Mouse (Mus musculus) heart, postnatal 10 days (tissue): ENCODE measurements at regions not wholly inside any gene's neighbourhood (a gene's known extent, or its start where the extent isn't known, plus 50 kb on each side); places are given as distances from the start of the nearest gene placed in this dataset.

Experiments
- DNase-seq, 2 experiments: peaks; one replicate each; pipeline ENCODE4 v3.0.0; 2021
- intact Hi-C: fragments of 180-260 bp; cut with DNase I; formaldehyde crosslinking; loops from one replicate; pipeline ENCODE4 v1.15.1; 2025

DNA sequence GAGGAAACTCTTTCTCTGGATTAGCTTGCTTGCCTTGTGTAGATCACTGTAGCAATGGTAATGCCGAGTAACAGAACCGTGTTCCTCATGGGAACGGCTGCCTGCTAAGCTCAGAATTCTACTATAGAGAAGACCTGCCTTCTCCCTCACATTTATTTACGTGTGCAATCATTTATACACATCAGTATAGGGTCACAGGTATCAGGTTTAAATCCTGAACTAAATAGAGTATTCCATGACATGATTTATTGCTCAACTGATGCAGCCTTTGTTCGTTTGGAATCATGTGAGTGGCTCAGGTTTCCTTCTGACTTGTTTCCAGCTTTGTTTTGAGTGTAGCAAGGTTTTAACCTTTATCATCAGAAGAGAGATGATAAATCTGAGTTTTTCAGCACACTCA lies 329.4 kb downstream of the Galc start:
- intact Hi-C loops: no loop called here

GRCm38 (mm10) chr12:97927036-97927435 lies 332.2 kb downstream of the Galc start:
- intact Hi-C loops: no loop called here
- no peak for DNase-seq

More for the DNA sequence above, 329.4 kb downstream of the Galc start:
- no peak for DNase-seq

DNA sequence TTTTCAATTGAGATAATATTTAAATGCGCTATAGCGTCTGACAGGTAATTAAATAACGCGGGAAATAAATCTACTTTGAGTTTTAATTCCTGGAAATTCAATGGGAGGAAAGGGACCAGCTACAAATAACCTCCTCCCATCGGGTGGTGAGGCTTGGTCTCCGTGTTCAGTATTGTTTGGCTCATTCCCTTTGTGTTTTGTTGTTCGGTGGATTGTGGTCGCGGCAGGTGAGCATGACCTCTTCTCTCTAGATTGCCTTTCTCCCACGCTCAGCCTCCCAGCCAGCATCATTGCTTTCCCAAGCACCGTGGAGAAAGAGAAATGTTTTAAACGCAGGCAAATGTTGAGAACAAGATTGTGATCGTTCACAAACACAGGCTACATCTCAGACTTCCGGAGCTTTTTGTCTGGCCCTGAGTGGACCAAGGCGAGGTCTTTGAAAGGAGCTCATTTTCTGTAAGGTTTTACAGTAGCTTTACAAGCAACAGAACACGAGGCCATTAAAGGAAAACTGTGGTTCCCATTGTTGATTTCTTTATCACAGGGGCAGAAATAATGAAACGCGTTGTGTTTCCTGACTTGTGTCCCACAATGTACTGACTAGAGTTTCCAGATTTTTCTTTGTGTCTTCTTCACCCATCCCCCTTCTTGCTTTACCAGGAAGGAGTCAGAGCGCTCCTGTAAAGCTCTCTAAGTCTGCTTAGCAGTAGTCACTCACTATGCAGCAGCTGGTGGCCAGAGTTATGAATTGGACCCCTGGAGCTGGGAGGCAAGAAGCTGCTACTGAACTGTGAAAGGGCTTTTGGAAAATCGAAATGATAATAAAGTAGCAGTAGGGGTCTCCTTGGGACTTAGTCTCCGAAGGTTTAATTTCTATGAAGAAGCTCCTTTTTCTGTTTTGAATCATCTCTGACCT lies 337.7 kb downstream of the Galc start:
- intact Hi-C loops: no loop called here
- DNase-seq: no peak

- intact Hi-C loops: no loop called here
- no peak for DNase-seq
These were observed 340.8 kb downstream of the Galc start for GRCm38 (mm10) chr12:97918416-97918815.

GRCm38 (mm10) chr12:97915026-97915425 lies 344.2 kb downstream of the Galc start:
- no peak for DNase-seq

GRCm38 (mm10) chr12:97912730-97913129 lies 346.5 kb downstream of the Galc start:
- DNase-seq: no peak
- intact Hi-C loops: no loop called here

More at GRCm38 (mm10) chr12:97915026-97915425, 344.2 kb downstream of the Galc start:
- intact Hi-C loops: no loop called here

GRCm38 (mm10) chr12:97899266-97899665 lies 360.0 kb downstream of the Galc start:
- intact Hi-C loops: no loop called here
- DNase-seq: no peak

DNA sequence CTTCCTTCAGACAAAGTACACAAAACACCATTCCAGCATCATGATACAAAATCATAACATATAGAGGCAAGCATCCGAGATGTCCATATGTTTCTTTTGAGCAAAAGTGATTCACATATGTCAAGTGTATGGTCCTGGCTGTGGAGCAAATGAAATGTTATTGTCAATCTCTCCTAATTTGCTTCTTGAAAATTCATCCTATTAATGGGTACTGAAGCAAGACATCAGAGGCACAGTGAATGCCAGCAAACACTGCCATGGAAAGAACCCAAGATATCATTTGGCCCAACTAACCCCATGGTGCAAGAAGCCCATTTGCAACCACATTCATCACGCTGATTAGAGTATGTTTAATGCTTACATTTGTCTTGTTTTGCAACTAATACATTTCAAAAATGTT lies 361.1 kb downstream of the Galc start:
- intact Hi-C loops: no loop called here
- DNase-seq: no peak

DNA sequence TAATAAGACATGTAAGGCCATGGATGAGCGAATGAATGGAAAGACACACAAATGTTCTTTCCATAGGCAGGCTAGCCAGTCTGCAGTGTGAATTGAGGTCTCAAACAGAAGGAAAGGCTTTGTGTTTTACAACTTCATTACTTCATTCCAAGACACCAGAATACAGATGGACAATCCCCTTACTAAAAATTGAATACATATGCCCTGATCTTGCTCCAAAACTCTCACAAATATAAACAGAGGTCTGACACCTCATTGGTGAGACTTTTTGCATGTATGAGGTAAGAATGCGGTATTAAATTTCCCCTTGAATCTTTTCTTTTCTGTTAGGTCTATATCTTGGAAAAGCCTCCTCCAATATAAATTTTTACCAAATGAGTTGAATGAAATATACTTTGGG lies 363.3 kb downstream of the Galc start:
- no peak for DNase-seq
- intact Hi-C loops: no loop called here

- intact Hi-C loops: no loop called here
These were observed 370.3 kb downstream of the Galc start for GRCm38 (mm10) chr12:97888801-97889455.

DNA sequence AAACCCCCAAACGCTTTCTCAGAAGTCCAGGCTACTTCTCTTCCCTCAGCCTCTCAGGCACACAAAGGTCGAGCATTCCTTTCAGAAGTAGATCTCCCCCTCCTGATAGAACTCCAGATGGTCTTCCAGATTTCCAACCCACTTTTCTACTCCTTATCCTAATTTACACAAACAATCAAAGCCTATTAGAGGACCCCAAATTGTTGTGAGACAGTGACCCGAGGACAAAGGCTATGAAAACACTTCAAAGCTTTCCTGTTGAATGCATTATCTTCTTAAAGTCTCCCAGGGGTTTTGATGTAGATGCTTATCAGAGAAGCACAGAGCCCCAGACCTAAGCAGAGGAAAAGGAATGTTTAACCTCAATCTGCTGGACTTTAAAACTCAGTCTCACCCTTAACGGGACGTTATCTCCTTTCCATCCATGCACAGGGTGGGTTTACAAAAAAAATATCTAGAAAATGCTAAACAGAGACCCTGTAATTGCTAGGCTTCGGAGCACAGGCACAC lies 370.9 kb downstream of the Galc start:
- no peak for DNase-seq
- intact Hi-C loops: no loop called here

More at GRCm38 (mm10) chr12:97888801-97889455, 370.3 kb downstream of the Galc start:
- no peak for DNase-seq

- intact Hi-C loops: no loop called here
- DNase-seq: no peak
These were observed 376.8 kb downstream of the Galc start for GRCm38 (mm10) chr12:97882439-97882838.

GRCm38 (mm10) chr12:97872391-97872790 lies 386.9 kb downstream of the Galc start:
- intact Hi-C loops: loop anchor here (2.0 to 5.0 kb wide), 2 partner anchors 308 to 525 kb away; no protein-coding TSS in a partner anchor
- peak; percentile 69 to 86 for DNase-seq

DNA sequence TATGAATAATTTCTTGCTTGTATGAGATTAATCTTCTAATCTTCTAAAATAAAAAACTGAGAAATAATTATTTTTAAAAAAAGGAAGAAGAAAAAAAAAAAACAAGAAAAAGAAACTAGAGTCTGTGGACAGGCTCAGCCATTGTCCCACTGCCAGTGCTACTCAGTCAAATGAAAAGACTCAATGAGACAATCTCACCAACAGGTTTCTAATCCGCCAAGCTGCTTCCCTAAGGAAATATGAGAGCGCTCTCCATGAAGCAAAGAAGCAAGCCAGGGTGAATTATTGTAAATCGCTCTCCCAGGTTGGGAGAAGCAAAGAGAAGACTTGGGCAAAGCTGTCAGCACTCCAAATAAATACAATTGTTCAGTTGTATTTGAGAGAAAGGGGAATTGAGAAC lies 396.3 kb downstream of the Galc start:
- DNase-seq: no peak
- intact Hi-C loops: no loop called here

DNA sequence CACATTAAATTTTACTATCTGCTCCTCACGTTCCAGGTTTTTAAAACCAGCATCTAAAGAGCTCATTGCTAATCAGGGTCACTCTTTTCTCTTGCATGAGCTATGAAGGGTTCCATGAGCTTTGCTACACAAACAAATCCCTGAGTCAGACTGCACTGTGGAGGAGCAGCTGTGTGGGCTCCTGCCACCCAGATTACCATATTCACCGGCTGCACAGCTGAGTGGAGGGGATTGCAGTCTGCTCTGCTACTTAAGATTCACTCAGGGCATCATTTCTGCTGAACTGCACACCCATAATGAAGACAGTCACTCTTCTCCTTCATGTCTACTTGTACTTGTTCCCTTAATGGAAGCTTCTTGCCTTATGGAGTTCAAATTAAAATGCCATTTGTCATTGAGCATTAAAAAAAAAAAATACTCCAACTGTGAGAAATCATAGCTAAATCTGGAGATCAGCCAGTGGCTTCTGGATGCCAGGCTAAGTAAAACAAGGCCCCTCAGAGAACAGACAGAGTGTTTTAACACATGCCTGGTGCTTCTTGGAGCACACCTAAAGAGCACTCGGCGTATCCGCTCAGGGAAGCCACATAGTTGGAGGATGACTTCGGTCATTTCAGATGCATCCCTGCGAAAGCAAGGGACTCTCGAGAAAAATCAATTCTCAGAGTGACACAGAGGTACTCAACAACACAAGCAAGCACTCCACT lies 422.9 kb downstream of the Galc start:
- intact Hi-C loops: no loop called here
- DNase-seq: no peak

- intact Hi-C loops: no loop called here
- no peak for DNase-seq
These were observed 465.7 kb downstream of the Galc start for GRCm38 (mm10) chr12:97793364-97794120.

- no peak for DNase-seq
- intact Hi-C loops: no loop called here
These were observed 475.8 kb downstream of the Galc start for GRCm38 (mm10) chr12:97783476-97783875.

DNA sequence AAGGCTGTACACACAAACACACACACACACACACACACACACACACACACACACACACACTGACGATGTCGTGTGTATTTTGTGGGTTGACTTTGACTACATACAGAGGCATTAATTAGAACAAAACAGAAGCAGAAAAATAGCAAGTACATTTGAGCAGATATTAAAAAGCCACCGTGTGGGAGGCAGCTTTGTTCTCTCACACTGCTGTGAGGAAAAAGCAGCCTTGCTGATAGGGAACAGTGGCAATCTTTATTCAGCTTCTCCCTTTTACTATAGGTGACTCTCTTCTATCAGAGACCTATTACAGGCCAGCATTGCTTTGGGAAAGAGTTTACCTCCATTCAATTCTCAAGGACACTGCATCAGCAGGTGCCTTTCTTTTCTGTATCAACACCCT lies 500.1 kb downstream of the Galc start:
- DNase-seq: no peak
- intact Hi-C loops: no loop called here

GRCm38 (mm10) chr12:97758624-97759023 lies 500.6 kb downstream of the Galc start:
- intact Hi-C loops: no loop called here
- no peak for DNase-seq

DNA sequence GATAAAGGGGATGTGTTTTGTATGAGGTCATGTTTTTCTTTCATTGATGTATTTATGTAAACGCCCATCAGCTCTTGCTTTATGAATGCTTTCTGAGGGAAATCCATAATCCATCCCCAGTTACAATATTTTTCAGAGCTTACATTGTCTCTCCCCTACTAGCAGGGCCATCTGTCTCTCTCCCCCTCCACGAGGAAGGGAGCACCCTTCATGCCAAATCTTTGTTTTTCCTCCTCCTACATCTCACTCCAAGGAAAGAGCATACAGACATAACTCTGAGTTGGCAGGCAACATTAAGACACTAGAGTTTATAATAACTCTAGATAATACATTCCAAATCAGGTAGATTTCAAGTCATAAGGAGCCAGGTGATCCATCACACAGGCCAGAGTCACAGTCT lies 509.1 kb downstream of the Galc start:
- intact Hi-C loops: no loop called here
- no peak for DNase-seq
